Mouse (Mus musculus): Measurements from ENCODE around the gene Micu2. TPM values are rescaled to one million over a fixed set of nuclear protein-coding genes. Genes with fewer than 3 reads are reported as not detected.
A peak's percentile ranks its signal among the peaks of the same experiment; 100 is the strongest.

Micu2 gene
- polyA plus RNA-seq, 1 experiment from 2014 or later, result 46.5 TPM

GRCm38 (mm10) chr14:57996210-57996609, 2.9 kb downstream of the Micu2 start:
- Histone ChIP-seq H3K4me3 (ENCODE audit: low read depth, low read length) (no peak overlapping the region), H3K9ac (replicated peaks; ENCODE audit: low read depth, low read length) (no peak overlapping the region), H3K9me3 (ENCODE audit: control insufficient read depth, low read length) (no peaks in the 10 kb centered on the region), H3K4me1 (ENCODE audit: control insufficient read depth, insufficient read depth, low read length) (no peaks in the 10 kb centered on the region), H3K27me3 (ENCODE audit: control insufficient read depth, insufficient read depth, low read length) (no peaks in the 10 kb centered on the region), H3K36me3 (ENCODE audit: control insufficient read depth, insufficient read depth, low read length) (no peaks in the 10 kb centered on the region), H3K4me2 (ENCODE audit: low read depth, low read length) (no peak overlapping the region), H3K27ac (ENCODE audit: low read depth, low read length) (no peak overlapping the region)
- 91% methylated on average over 3 of the region's 3 CpGs for WGBS
- ATAC-seq (ENCODE audit: low read depth), result no peak

- no peak overlapping the region for H3K4me3 ChIP-seq (ENCODE audit: low read depth, low read length)
- no peaks in the 10 kb centered on the region for H3K27me3 ChIP-seq (ENCODE audit: control insufficient read depth, insufficient read depth, low read length)
- H3K27ac ChIP-seq (ENCODE audit: low read depth, low read length), result no peak overlapping the region
- H3K4me2 ChIP-seq (ENCODE audit: low read depth, low read length), result no peak overlapping the region
- peaks cover 2% of the 10 kb centered on the region; the same call in 1 of the 2 replicates for H3K9me3 ChIP-seq (ENCODE audit: control insufficient read depth, low read length)
- no peaks in the 10 kb centered on the region for H3K36me3 ChIP-seq (ENCODE audit: control insufficient read depth, insufficient read depth, low read length)
- no peaks in the 10 kb centered on the region for H3K4me1 ChIP-seq (ENCODE audit: control insufficient read depth, insufficient read depth, low read length)
- ATAC-seq (ENCODE audit: low read depth), result no peak
- no peak overlapping the region for H3K9ac ChIP-seq (replicated peaks; ENCODE audit: low read depth, low read length)
Measured at GRCm38 (mm10) chr14:57991761-57992160, 7.3 kb downstream of the Micu2 start.

GRCm38 (mm10) chr14:57989162-57989561, 9.9 kb downstream of the Micu2 start:
- H3K4me1 ChIP-seq (ENCODE audit: control insufficient read depth, insufficient read depth, low read length), result no peaks in the 10 kb centered on the region
- H3K9ac ChIP-seq (replicated peaks; ENCODE audit: low read depth, low read length), result no peak overlapping the region
- ATAC-seq (ENCODE audit: low read depth), result no peak
- no peaks in the 10 kb centered on the region for H3K27me3 ChIP-seq (ENCODE audit: control insufficient read depth, insufficient read depth, low read length)
- H3K4me3 ChIP-seq (ENCODE audit: low read depth, low read length), result no peak overlapping the region
- H3K27ac ChIP-seq (ENCODE audit: low read depth, low read length), result no peak overlapping the region
- no peaks in the 10 kb centered on the region for H3K36me3 ChIP-seq (ENCODE audit: control insufficient read depth, insufficient read depth, low read length)
- 98% methylated on average over 2 of the region's 2 CpGs for WGBS
- H3K4me2 ChIP-seq (ENCODE audit: low read depth, low read length), result no peak overlapping the region
- H3K9me3 ChIP-seq (ENCODE audit: control insufficient read depth, low read length), result peaks cover 2% of the 10 kb centered on the region; the same call in 1 of the 2 replicates

DNA sequence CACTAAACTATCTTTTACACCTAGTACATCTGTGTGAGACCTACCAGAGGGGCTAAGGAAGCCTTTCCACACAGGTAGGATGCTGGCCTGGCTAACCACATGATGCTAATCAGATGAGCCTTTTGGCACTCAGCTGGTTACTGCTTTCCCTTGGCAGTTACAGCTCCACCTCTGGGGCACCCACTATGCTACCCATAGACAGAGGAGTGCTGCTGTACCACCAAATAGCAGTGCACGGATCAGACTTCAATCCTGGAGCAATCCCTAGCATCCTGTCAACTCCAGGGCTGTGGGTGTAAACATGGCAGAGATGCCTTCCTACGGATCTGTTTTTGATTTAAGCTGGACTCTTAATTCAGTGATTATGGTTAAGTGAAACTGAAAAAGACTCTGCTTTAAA, 13.3 kb downstream of the Micu2 start:
- no peak overlapping the region for H3K4me2 ChIP-seq (ENCODE audit: low read depth, low read length)
- ATAC-seq (ENCODE audit: low read depth), result no peak
- no peaks in the 10 kb centered on the region for H3K27me3 ChIP-seq (ENCODE audit: control insufficient read depth, insufficient read depth, low read length)
- H3K9ac ChIP-seq (replicated peaks; ENCODE audit: low read depth, low read length), result no peak overlapping the region
- no peaks in the 10 kb centered on the region for H3K36me3 ChIP-seq (ENCODE audit: control insufficient read depth, insufficient read depth, low read length)
- no peak overlapping the region for H3K27ac ChIP-seq (ENCODE audit: low read depth, low read length)
- 85% methylated on average over 2 of the region's 2 CpGs for WGBS
- H3K9me3 ChIP-seq (ENCODE audit: control insufficient read depth, low read length), result peaks cover 2% of the 10 kb centered on the region; the same call in 1 of the 2 replicates
- no peak overlapping the region for H3K4me3 ChIP-seq (ENCODE audit: low read depth, low read length)
- H3K4me1 ChIP-seq (ENCODE audit: control insufficient read depth, insufficient read depth, low read length), result peaks cover 12% of the 10 kb centered on the region

DNA sequence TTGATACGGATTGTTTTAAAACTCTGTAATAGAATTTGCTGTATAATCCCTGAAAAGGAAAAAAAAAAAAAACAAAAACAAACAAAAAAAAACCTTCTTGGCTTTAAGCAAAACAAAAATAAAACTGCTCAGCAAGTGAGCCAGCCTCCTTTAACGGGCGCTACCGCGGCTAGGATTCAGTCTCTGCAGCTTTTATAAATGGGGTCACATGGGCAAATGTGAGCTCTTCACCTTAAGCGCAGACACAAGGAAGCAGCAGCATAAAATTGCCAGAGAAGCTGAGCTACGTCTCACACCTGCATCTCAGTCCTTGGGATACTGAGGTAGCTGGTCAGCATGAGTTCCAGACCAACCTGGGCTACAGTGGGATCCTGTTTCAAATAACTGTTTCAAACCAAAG, 16.6 kb downstream of the Micu2 start:
- Histone ChIP-seq H3K4me2 (ENCODE audit: low read depth, low read length) (peak overlapping the region; percentile 36), H3K36me3 (ENCODE audit: control insufficient read depth, insufficient read depth, low read length) (no peaks in the 10 kb centered on the region), H3K9me3 (ENCODE audit: control insufficient read depth, low read length) (no peaks in the 10 kb centered on the region), H3K9ac (replicated peaks; ENCODE audit: low read depth, low read length) (0 out of 2 replicates have a peak overlapping the region, but pooled peaks have one; percentile 25), H3K27me3 (ENCODE audit: control insufficient read depth, insufficient read depth, low read length) (no peaks in the 10 kb centered on the region), H3K4me3 (ENCODE audit: low read depth, low read length) (no peak overlapping the region), H3K4me1 (ENCODE audit: control insufficient read depth, insufficient read depth, low read length) (peaks cover 12% of the 10 kb centered on the region), H3K27ac (ENCODE audit: low read depth, low read length) (peak overlapping the region; percentile 60; the same call in 1 of the 2 replicates)
- ATAC-seq (ENCODE audit: low read depth), result no peak
- 8% methylated on average over 7 of the region's 7 CpGs for WGBS

- Histone ChIP-seq H3K36me3 (ENCODE audit: control insufficient read depth, insufficient read depth, low read length) (no peaks in the 10 kb centered on the region), H3K4me2 (ENCODE audit: low read depth, low read length) (peak overlapping the region; percentile 36), H3K4me1 (ENCODE audit: control insufficient read depth, insufficient read depth, low read length) (peaks cover 12% of the 10 kb centered on the region), H3K4me3 (ENCODE audit: low read depth, low read length) (no peak overlapping the region), H3K9ac (replicated peaks; ENCODE audit: low read depth, low read length) (peak overlapping the region; percentile 39; the same call in 1 of the 2 replicates), H3K27ac (ENCODE audit: low read depth, low read length) (peak overlapping the region; percentile 60), H3K9me3 (ENCODE audit: control insufficient read depth, low read length) (no peaks in the 10 kb centered on the region), H3K27me3 (ENCODE audit: control insufficient read depth, insufficient read depth, low read length) (no peaks in the 10 kb centered on the region)
- WGBS, result 10% methylated on average over 14 of the region's 14 CpGs
- ATAC-seq (ENCODE audit: low read depth), result peak; percentile 84
Measured at GRCm38 (mm10) chr14:57981720-57982418, 17.2 kb downstream of the Micu2 start.

- H3K9ac ChIP-seq (replicated peaks; ENCODE audit: low read depth, low read length), result no peak overlapping the region
- no peak overlapping the region for H3K4me2 ChIP-seq (ENCODE audit: low read depth, low read length)
- H3K36me3 ChIP-seq (ENCODE audit: control insufficient read depth, insufficient read depth, low read length), result no peaks in the 10 kb centered on the region
- H3K4me1 ChIP-seq (ENCODE audit: control insufficient read depth, insufficient read depth, low read length), result peaks cover 12% of the 10 kb centered on the region
- no peak overlapping the region for H3K4me3 ChIP-seq (ENCODE audit: low read depth, low read length)
- H3K9me3 ChIP-seq (ENCODE audit: control insufficient read depth, low read length), result no peaks in the 10 kb centered on the region
- no peaks in the 10 kb centered on the region for H3K27me3 ChIP-seq (ENCODE audit: control insufficient read depth, insufficient read depth, low read length)
- 67% methylated on average over 8 of the region's 8 CpGs for WGBS
- no peak for ATAC-seq (ENCODE audit: low read depth)
- H3K27ac ChIP-seq (ENCODE audit: low read depth, low read length), result no peak overlapping the region
Measured at GRCm38 (mm10) chr14:57980776-57981175, 18.3 kb downstream of the Micu2 start.

GRCm38 (mm10) chr14:57980179-57980578, 18.9 kb downstream of the Micu2 start:
- H3K4me3 ChIP-seq (ENCODE audit: low read depth, low read length), result no peak overlapping the region
- no peak for ATAC-seq (ENCODE audit: low read depth)
- no peaks in the 10 kb centered on the region for H3K27me3 ChIP-seq (ENCODE audit: control insufficient read depth, insufficient read depth, low read length)
- WGBS, result 58% methylated on average over 3 of the region's 3 CpGs
- no peak overlapping the region for H3K27ac ChIP-seq (ENCODE audit: low read depth, low read length)
- H3K9ac ChIP-seq (replicated peaks; ENCODE audit: low read depth, low read length), result no peak overlapping the region
- no peaks in the 10 kb centered on the region for H3K36me3 ChIP-seq (ENCODE audit: control insufficient read depth, insufficient read depth, low read length)
- H3K4me2 ChIP-seq (ENCODE audit: low read depth, low read length), result no peak overlapping the region
- H3K9me3 ChIP-seq (ENCODE audit: control insufficient read depth, low read length), result no peaks in the 10 kb centered on the region
- H3K4me1 ChIP-seq (ENCODE audit: control insufficient read depth, insufficient read depth, low read length), result peaks cover 12% of the 10 kb centered on the region

- Histone ChIP-seq H3K27ac (ENCODE audit: low read depth, low read length) (no peak overlapping the region), H3K4me1 (ENCODE audit: control insufficient read depth, insufficient read depth, low read length) (peaks cover 12% of the 10 kb centered on the region), H3K27me3 (ENCODE audit: control insufficient read depth, insufficient read depth, low read length) (no peaks in the 10 kb centered on the region), H3K9ac (replicated peaks; ENCODE audit: low read depth, low read length) (no peak overlapping the region), H3K4me3 (ENCODE audit: low read depth, low read length) (no peak overlapping the region), H3K4me2 (ENCODE audit: low read depth, low read length) (no peak overlapping the region), H3K36me3 (ENCODE audit: control insufficient read depth, insufficient read depth, low read length) (no peaks in the 10 kb centered on the region), H3K9me3 (ENCODE audit: control insufficient read depth, low read length) (no peaks in the 10 kb centered on the region)
- ATAC-seq (ENCODE audit: low read depth), result no peak
- 26% methylated on average over 5 of the region's 5 CpGs for WGBS
Measured at GRCm38 (mm10) chr14:57978144-57978543, 20.9 kb downstream of the Micu2 start.
